Mouse (Mus musculus) hindbrain, embryonic 11.5 days (tissue): ENCODE results near the gene Trim7. TPM values are rescaled to one million over a fixed set of nuclear protein-coding genes. Genes with fewer than 3 reads are reported as not detected.
"Not testable (repeated sequence)": the region's sequence is repeated elsewhere in the genome, so short reads cannot be mapped to it uniquely, and the experiment has no call there.

Experiments used
- ATAC-seq: fragments of 200-750 bp; cut with Nextera tagmentation; 2 replicates; pipeline ENCODE4 v1.8.0; 2017; ENCODE audit warnings: mild to moderate bottlenecking, moderate TSS enrichment, moderate library complexity; ENCODE audit not compliant: low FRiP score
- DNase-seq: peaks from one replicate; pipeline ENCODE4 v3.0.0-alpha.2; 2015; ENCODE audit warnings: low spot score
- H3K27ac ChIP-seq: fragments of 300-500 bp; sonication (generic); 2 replicates; pipeline ENCODE4 v1.5.1; 2014; ENCODE audit warnings: mild to moderate bottlenecking, low read depth, low read length
- H3K27me3 ChIP-seq: fragments of 300-500 bp; sonication (generic); 2 replicates; pipeline ENCODE4 v1.6.1; 2014; ENCODE audit warnings: mild to moderate bottlenecking, low read length, moderate library complexity, mixed read lengths; ENCODE audit not compliant: control insufficient read depth, insufficient read depth
- H3K36me3 ChIP-seq: fragments of 300-500 bp; sonication (generic); 2 replicates; pipeline ENCODE4 v1.6.1; 2014; ENCODE audit warnings: mild to moderate bottlenecking, low read length, moderate library complexity, mixed read lengths; ENCODE audit not compliant: control insufficient read depth, insufficient read depth
- H3K4me1 ChIP-seq: fragments of 300-500 bp; sonication (generic); replicated peaks from 2 replicates; pipeline ENCODE4 v1.6.1; 2014; ENCODE audit warnings: low read length, mixed read lengths; ENCODE audit not compliant: control insufficient read depth, insufficient read depth
- H3K4me2 ChIP-seq: fragments of 300-500 bp; sonication (generic); replicated peaks from 2 replicates; pipeline ENCODE4 v1.6.1; 2014; ENCODE audit warnings: mild to moderate bottlenecking, low read depth, low read length
- H3K4me3 ChIP-seq: fragments of 300-500 bp; sonication (generic); 2 replicates; pipeline ENCODE4 v1.5.1; 2014; ENCODE audit warnings: low read depth, low read length
- H3K9ac ChIP-seq: fragments of 300-500 bp; sonication (generic); 2 replicates; pipeline ENCODE4 v1.6.1; 2014; ENCODE audit warnings: low read depth, low read length
- H3K9me3 ChIP-seq: fragments of 300-500 bp; sonication (generic); 2 replicates; pipeline ENCODE4 v1.6.1; 2016; ENCODE audit warnings: low read length; ENCODE audit not compliant: control insufficient read depth
- WGBS: fragments of 180-500 bp; shearing (Covaris S2); extraction: QIAGEN DNeasy Blood & Tissue Kit; methylation state at CpG from one replicate; pipeline ENCODE4 v1.1.7; 2014; 5-methylcytosine and 5-hydroxymethylcytosine counted together
- polyA plus RNA-seq: library from polyadenylated mRNA; unstranded; fragments of >200 nt; fragmentation: Nextera tagmentation; extraction: Ambion mirVana; gene quantifications from 2 replicates; pipeline ENCODE4 v1.2.1, GENCODE M21; 2014

Gene Trim7
- polyA plus RNA-seq, 1 experiment from 2014 or later: 0.56 TPM

DNA sequence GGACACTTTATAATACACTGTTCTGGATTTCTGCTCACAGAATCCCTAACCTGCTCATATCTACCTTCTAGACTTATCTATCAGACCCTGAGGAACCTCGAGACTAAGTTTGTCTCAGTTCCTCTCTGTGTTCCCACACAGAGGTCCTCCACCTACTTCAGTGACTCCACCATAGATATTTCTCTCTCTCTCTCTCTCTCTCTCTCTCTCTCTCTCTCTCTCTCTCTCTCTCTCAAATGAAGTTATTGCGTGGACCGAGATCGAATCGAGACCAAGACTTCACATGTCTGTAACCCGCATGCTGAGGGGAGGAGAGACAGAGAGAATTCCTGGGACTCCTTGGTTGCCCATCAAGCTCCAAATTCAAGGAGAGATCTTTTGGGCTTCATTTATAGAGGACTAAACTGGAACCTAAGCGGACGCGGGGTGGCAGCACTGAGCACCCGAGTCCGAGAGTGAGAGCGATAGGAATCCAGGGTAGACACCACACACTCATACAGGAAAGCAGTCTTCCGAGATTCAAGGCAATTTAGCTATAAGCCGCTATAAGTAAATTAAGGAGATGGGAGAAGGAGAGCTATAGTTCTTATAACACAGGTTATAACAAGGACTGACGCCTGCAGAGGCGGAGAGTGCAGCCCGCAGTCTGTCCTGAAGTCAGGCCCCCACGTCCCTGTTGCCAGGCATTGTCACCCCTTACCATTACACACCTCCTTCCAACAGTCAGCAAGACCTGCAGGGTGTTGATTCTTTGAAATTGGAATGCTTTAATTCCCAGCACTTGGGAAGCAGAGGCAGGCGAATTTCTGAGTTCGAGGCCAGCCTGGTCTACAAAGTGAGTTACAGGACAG is 35.7 kb upstream of the Trim7 start:
- Histone ChIP-seq H3K4me1 (no peaks in the 10 kb centered on the region), H3K27me3 (no peaks in the 10 kb centered on the region), H3K36me3 (no peaks in the 10 kb centered on the region), H3K4me2 (peak overlapping the region; percentile 36), H3K9ac (no peak overlapping the region), H3K27ac (no peak overlapping the region), H3K9me3 (no peaks in the 10 kb centered on the region), H3K4me3 (no peak overlapping the region)
- DNase-seq (peak; percentile 93), ATAC-seq (peak; percentile 50; the same call in 1 of the 2 replicates)
- 18% methylated on average over 20 of the region's 20 CpGs for WGBS

DNA sequence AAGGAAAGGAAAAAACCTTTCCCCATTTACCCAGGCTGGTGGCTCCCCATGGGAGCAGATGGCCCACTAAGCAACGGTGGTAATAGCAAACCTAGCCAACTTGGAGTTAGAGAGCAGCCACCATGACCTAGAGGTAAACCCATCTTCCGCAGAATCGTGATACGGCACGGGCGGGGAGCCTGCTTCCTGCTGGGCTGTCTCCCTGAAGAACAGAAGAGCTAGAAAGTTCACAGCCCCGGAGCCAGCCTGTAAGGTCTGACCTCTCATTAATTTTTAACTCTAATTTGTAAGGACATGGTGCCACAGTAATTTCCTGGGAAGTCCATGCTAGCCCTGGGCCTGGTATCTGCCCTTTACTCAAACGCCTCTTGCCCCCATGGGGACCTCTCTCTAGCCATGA is 35.0 kb upstream of the Trim7 start:
- DNase-seq (no peak), ATAC-seq (no peak)
- Histone ChIP-seq H3K9me3 (no peaks in the 10 kb centered on the region), H3K27ac (no peak overlapping the region), H3K27me3 (no peaks in the 10 kb centered on the region), H3K9ac (no peak overlapping the region), H3K4me3 (no peak overlapping the region), H3K4me1 (no peaks in the 10 kb centered on the region), H3K4me2 (no peak overlapping the region), H3K36me3 (no peaks in the 10 kb centered on the region)
- WGBS: 52% methylated on average over 8 of the region's 8 CpGs

DNA sequence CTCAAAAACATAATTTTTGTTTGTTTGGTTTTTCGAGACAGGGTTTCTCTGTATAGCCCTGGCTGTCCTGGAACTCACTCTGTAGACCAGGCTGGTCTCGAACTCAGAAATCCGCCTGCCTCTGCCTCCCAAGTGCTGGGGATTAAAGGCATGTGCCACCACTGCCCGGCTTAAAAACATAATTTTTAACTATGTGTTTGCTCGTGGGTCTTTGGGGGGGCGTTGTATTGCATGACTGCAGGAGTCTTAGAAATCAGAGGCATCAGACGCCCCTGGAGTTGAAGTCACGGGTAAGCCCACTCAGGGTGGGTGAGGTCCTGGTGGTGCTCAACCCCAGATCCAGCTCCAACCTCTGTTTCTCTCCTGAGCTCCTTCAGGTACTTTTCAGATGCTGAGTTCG is 34.0 kb upstream of the Trim7 start:
- not testable (repeated sequence) for ATAC-seq, H3K27me3 ChIP-seq, H3K4me1 ChIP-seq, H3K9ac ChIP-seq, H3K4me2 ChIP-seq, H3K4me3 ChIP-seq, H3K36me3 ChIP-seq, DNase-seq, H3K9me3 ChIP-seq, H3K27ac ChIP-seq
- 85% methylated on average over 9 of the region's 9 CpGs for whole genome bisulfite sequencing

DNA sequence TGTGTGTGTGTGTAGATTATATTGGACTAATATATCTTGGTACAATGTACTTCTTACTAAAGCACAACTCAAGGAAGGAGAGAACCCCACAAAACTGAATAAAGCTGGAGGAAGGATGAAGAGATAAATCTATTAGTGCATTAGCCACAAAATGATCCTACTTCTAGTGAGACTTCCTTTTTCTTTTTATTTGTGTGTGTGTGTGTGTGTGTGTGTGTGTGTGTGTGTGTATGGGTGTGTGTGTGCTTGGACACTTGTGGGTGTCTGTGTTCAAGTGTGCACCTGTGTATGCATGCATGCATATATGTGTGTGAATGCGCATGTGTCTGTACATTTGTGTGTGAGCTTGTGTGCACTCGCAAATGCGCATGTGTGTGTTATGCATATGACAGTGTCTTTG is 32.8 kb upstream of the Trim7 start:
- Histone ChIP-seq H3K4me3 (no peak overlapping the region), H3K9me3 (no peaks in the 10 kb centered on the region), H3K27ac (no peak overlapping the region), H3K36me3 (no peaks in the 10 kb centered on the region), H3K4me2 (no peak overlapping the region), H3K9ac (no peak overlapping the region), H3K4me1 (no peaks in the 10 kb centered on the region), H3K27me3 (no peaks in the 10 kb centered on the region)
- DNase-seq (no peak), ATAC-seq (no peak)
- 99% methylated on average over 3 of the region's 3 CpGs for WGBS

DNA sequence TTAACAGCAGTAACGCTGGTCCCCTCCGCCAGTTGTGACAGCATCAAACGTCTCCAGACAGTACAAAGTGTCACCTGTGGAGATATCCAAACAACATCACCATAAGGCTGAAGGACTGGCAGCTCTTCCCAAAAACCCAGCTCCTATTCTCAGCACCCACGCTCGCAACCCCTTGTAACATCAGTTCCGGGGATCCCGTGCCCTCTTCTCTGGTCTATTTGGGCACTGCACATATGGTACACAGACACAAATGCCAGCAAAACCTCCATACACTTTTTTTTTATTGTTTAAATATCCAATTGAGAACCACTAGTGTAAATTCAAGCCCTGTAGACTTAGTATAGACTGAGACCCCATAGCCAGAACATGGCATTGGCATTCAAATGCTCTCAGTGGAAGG is 30.7 kb upstream of the Trim7 start:
- no peak overlapping the region for H3K9ac ChIP-seq
- H3K27ac ChIP-seq: no peak overlapping the region
- DNase-seq (no peak), ATAC-seq (no peak)
- WGBS: 86% methylated on average over 7 of the region's 7 CpGs
- H3K4me2 ChIP-seq: no peak overlapping the region
- no peaks in the 10 kb centered on the region for H3K9me3 ChIP-seq
- no peak overlapping the region for H3K4me3 ChIP-seq
- H3K27me3 ChIP-seq: no peaks in the 10 kb centered on the region
- no peaks in the 10 kb centered on the region for H3K36me3 ChIP-seq
- H3K4me1 ChIP-seq: no peaks in the 10 kb centered on the region

DNA sequence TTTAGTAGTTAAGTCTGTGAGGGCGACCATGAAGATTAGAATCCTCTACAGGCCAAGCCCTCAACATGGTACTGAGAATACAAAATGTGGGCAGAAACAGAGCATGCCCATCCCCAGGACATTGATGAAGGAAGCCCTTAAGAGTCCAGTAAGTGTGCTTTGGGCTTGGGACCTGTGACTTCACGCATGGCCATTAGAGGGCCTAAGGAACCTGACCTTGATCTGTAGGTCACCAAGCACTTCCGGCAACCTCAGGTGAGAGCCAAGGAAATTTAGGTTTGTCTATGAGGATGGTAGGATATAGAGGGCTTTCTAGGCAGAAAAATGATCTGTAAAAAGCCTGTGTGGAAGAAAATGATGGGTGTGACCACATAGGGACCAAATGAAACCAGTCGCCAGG is 29.6 kb upstream of the Trim7 start:
- 83% methylated on average over 4 of the region's 4 CpGs for WGBS

DNA sequence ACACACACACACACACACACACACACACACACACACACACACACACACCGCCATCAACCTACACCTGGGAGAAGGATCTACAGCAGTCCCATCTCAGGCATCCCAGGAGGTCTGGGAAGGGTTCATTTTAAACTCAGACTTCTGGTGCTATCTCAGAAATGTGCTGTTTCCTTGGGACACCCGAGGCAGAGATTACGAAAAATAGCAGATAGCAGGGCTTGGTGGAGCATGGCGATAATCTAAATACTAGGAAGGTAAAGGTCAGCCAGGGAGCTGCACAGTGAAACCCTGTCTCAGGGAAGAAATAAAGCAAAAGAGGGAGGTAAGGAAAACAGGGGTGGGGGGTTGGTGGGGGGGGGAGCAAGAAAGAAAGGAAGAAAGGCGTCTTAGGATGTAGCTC is 28.7 kb upstream of the Trim7 start:
- ATAC-seq (no peak), DNase-seq (no peak)
- no peaks in the 10 kb centered on the region for H3K9me3 ChIP-seq
- no peak overlapping the region for H3K27ac ChIP-seq
- no peak overlapping the region for H3K4me3 ChIP-seq
- peaks cover 8% of the 10 kb centered on the region for H3K4me1 ChIP-seq
- no peaks in the 10 kb centered on the region for H3K27me3 ChIP-seq
- no peak overlapping the region for H3K9ac ChIP-seq
- no peak overlapping the region for H3K4me2 ChIP-seq
- H3K36me3 ChIP-seq: no peaks in the 10 kb centered on the region
- WGBS: 82% methylated on average over 5 of the region's 5 CpGs

More for the DNA sequence above, 29.6 kb upstream of the Trim7 start:
- ATAC-seq (no peak), DNase-seq (no peak)
- Histone ChIP-seq H3K9ac (no peak overlapping the region), H3K4me2 (no peak overlapping the region), H3K27ac (no peak overlapping the region), H3K36me3 (no peaks in the 10 kb centered on the region), H3K4me1 (no peaks in the 10 kb centered on the region), H3K27me3 (no peaks in the 10 kb centered on the region), H3K9me3 (no peaks in the 10 kb centered on the region), H3K4me3 (no peak overlapping the region)

DNA sequence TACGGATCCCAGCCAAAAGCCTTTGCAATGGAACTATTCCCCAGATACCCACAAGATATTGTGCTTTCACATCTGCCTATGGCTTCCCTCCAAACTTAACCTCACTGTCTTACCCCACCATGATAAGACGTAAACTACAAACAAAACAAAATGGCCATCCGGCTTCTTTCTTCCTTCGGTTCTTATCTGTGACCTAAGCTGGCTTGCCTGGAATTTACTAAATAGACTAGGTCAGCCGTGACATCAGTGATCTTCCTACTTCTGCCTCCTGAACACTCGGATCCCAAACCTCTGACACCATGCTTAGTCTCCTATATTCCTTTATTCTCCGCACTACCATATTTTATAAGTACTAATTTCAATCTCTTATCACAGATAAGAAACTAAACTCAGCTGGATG is 27.6 kb upstream of the Trim7 start:
- H3K27me3 ChIP-seq: no peaks in the 10 kb centered on the region
- H3K9me3 ChIP-seq: no peaks in the 10 kb centered on the region
- ATAC-seq: no peak
- DNase-seq: no peak
- H3K4me1 ChIP-seq: peaks cover 9% of the 10 kb centered on the region
- H3K9ac ChIP-seq: no peak overlapping the region
- no peak overlapping the region for H3K27ac ChIP-seq
- H3K36me3 ChIP-seq: 0 out of 2 replicates have a peak, but pooled peaks cover under 1% of the 10 kb centered on the region
- H3K4me2 ChIP-seq: no peak overlapping the region; the same call in 1 of the 2 replicates
- WGBS: 86% methylated on average over 7 of the region's 7 CpGs
- no peak overlapping the region for H3K4me3 ChIP-seq
